Mouse (Mus musculus) kidney, postnatal 0 days (tissue): ENCODE measurements at regions not wholly inside any gene's neighbourhood (a gene's known extent, or its start where the extent isn't known, plus 50 kb on each side); places are given as distances from the start of the nearest gene placed in this dataset.

Experiments used
- ATAC-seq: fragments of 200-750 bp; cut with Nextera tagmentation; replicated peaks from 2 replicates; pipeline ENCODE4 v1.8.0; 2017; ENCODE audit warnings: low read depth, moderate number of reproducible peaks, moderate TSS enrichment, moderate library complexity; ENCODE audit not compliant: low FRiP score
- DNase-seq: peaks from one replicate; pipeline ENCODE4 v3.0.0-alpha.2; 2016; ENCODE audit warnings: low spot score
- H3K27ac ChIP-seq: fragments of 300-500 bp; sonication (generic); 2 replicates; pipeline ENCODE4 v1.5.1; 2014; ENCODE audit warnings: mild to moderate bottlenecking
- H3K27me3 ChIP-seq: fragments of 300-500 bp; sonication (generic); 2 replicates; pipeline ENCODE4 v1.6.1; 2014; ENCODE audit warnings: low read length, mixed read lengths; ENCODE audit not compliant: insufficient read depth
- H3K36me3 ChIP-seq: fragments of 300-500 bp; sonication (generic); 2 replicates; pipeline ENCODE4 v1.6.1; 2014; ENCODE audit warnings: low read length, mixed read lengths; ENCODE audit not compliant: insufficient read depth
- H3K4me1 ChIP-seq: fragments of 300-500 bp; sonication (generic); replicated peaks from 2 replicates; pipeline ENCODE4 v1.6.1; 2014; ENCODE audit warnings: antibody characterized with exemption, low read length, mixed read lengths; ENCODE audit not compliant: insufficient read depth
- H3K4me2 ChIP-seq: fragments of 300-500 bp; sonication (generic); 2 replicates; pipeline ENCODE4 v1.6.1; 2014; ENCODE audit warnings: mild to moderate bottlenecking, low read length, moderate library complexity, mixed read lengths
- H3K4me3 ChIP-seq: fragments of 300-500 bp; sonication (generic); replicated peaks from 2 replicates; pipeline ENCODE4 v1.5.1; 2014; ENCODE audit warnings: low read depth, low read length
- H3K9ac ChIP-seq: fragments of 300-500 bp; sonication (generic); 2 replicates; pipeline ENCODE4 v1.6.1; 2014; ENCODE audit warnings: low read depth, low read length
- H3K9me3 ChIP-seq: fragments of 300-500 bp; sonication (generic); replicated peaks from 2 replicates; pipeline ENCODE4 v1.6.1; 2016; ENCODE audit warnings: low read length, inconsistent platforms, mixed read lengths
- CTCF ChIP-seq: IDR thresholded peaks from 2 replicates; pipeline ENCODE4 v1.5.1; 2016; ENCODE audit warnings: antibody characterized with exemption, low read depth, mild to moderate bottlenecking, moderate library complexity
- WGBS: fragments of 180-500 bp; shearing (Covaris S2); extraction: QIAGEN DNeasy Blood & Tissue Kit; methylation state at CpG from one replicate; pipeline ENCODE4 v1.1.7; 2014; 5-methylcytosine and 5-hydroxymethylcytosine counted together

GRCm38 (mm10) chr1:193894072-193894471, 524.0 kb upstream of the Camk1g start:
- no peak overlapping the region for H3K4me3 ChIP-seq
- no peak for TF ChIP-seq CTCF
- DNase-seq, result no peak
- no peaks in the 10 kb centered on the region for H3K36me3 ChIP-seq
- H3K4me2 ChIP-seq, result no peak overlapping the region
- H3K4me1 ChIP-seq, result no peaks in the 10 kb centered on the region
- ATAC-seq, result no peak
- no peak overlapping the region for H3K9ac ChIP-seq
- H3K27me3 ChIP-seq, result no peaks in the 10 kb centered on the region
- no peaks in the 10 kb centered on the region for H3K9me3 ChIP-seq
- H3K27ac ChIP-seq, result no peak overlapping the region

GRCm38 (mm10) chr1:193876540-193876939, 506.4 kb upstream of the Camk1g start:
- H3K27me3 ChIP-seq, result no peaks in the 10 kb centered on the region
- no peaks in the 10 kb centered on the region for H3K9me3 ChIP-seq
- ATAC-seq (no peak), DNase-seq (no peak)
- no peaks in the 10 kb centered on the region for H3K36me3 ChIP-seq
- TF ChIP-seq CTCF, result no peak
- H3K27ac ChIP-seq, result no peak overlapping the region
- no peaks in the 10 kb centered on the region for H3K4me1 ChIP-seq
- H3K4me2 ChIP-seq, result no peak overlapping the region
- H3K9ac ChIP-seq, result no peak overlapping the region
- WGBS, result 78% methylated on average over 2 of the region's 2 CpGs
- no peak overlapping the region for H3K4me3 ChIP-seq

- DNase-seq (no peak), ATAC-seq (no peak)
- H3K27ac ChIP-seq, result no peak overlapping the region
- H3K4me2 ChIP-seq, result no peak overlapping the region
- no peaks in the 10 kb centered on the region for H3K9me3 ChIP-seq
- no peaks in the 10 kb centered on the region for H3K27me3 ChIP-seq
- H3K4me3 ChIP-seq, result no peak overlapping the region
- no peaks in the 10 kb centered on the region for H3K36me3 ChIP-seq
- no peaks in the 10 kb centered on the region for H3K4me1 ChIP-seq
- H3K9ac ChIP-seq, result no peak overlapping the region
- no peak for TF ChIP-seq CTCF
These were observed 506.0 kb upstream of the Camk1g start for GRCm38 (mm10) chr1:193876121-193876520.

- DNase-seq, result no peak
- H3K9ac ChIP-seq, result no peak overlapping the region
- WGBS, result 90% methylated on average over 3 of the region's 3 CpGs
These were observed 505.2 kb upstream of the Camk1g start for GRCm38 (mm10) chr1:193875287-193875686.

GRCm38 (mm10) chr1:193870731-193871130, 500.6 kb upstream of the Camk1g start:
- ATAC-seq, result no peak
- H3K4me3 ChIP-seq, result no peak overlapping the region
- peak; percentile 48 for DNase-seq
- no peak overlapping the region for H3K27ac ChIP-seq
- no peak overlapping the region for H3K9ac ChIP-seq
- no peaks in the 10 kb centered on the region for H3K27me3 ChIP-seq
- H3K36me3 ChIP-seq, result no peaks in the 10 kb centered on the region
- H3K4me2 ChIP-seq, result no peak overlapping the region
- H3K4me1 ChIP-seq, result no peaks in the 10 kb centered on the region
- TF ChIP-seq CTCF, result no peak
- WGBS, result 49% methylated on average over 2 of the region's 2 CpGs
- H3K9me3 ChIP-seq, result no peaks in the 10 kb centered on the region

More at GRCm38 (mm10) chr1:193875287-193875686, 505.2 kb upstream of the Camk1g start:
- Histone ChIP-seq H3K4me2 (no peak overlapping the region), H3K4me1 (no peaks in the 10 kb centered on the region), H3K27me3 (no peaks in the 10 kb centered on the region), H3K36me3 (no peaks in the 10 kb centered on the region), H3K27ac (no peak overlapping the region), H3K9me3 (no peaks in the 10 kb centered on the region), H3K4me3 (no peak overlapping the region)
- no peak for TF ChIP-seq CTCF
- no peak for ATAC-seq

- no peak overlapping the region for H3K9ac ChIP-seq
- H3K36me3 ChIP-seq, result no peaks in the 10 kb centered on the region
- no peak overlapping the region for H3K27ac ChIP-seq
- H3K9me3 ChIP-seq, result no peaks in the 10 kb centered on the region
- 75% methylated on average over 4 of the region's 4 CpGs for WGBS
- no peaks in the 10 kb centered on the region for H3K4me1 ChIP-seq
- no peak for ATAC-seq
- DNase-seq, result no peak
- no peak overlapping the region for H3K4me3 ChIP-seq
- no peak overlapping the region for H3K4me2 ChIP-seq
- no peaks in the 10 kb centered on the region for H3K27me3 ChIP-seq
- no peak for TF ChIP-seq CTCF
These were observed 498.7 kb upstream of the Camk1g start for GRCm38 (mm10) chr1:193868639-193869320.
